Mouse (Mus musculus) lung, embryonic 14.5 days (tissue): ENCODE data around the gene Park7. TPM values are rescaled to one million over a fixed set of nuclear protein-coding genes. Genes with fewer than 3 reads are reported as not detected.
"Not testable (repeated sequence)": the region's sequence is repeated elsewhere in the genome, so short reads cannot be mapped to it uniquely, and the experiment has no call there.

Experiments
- ATAC-seq: fragments of 200-750 bp; cut with Nextera tagmentation; 2 replicates; pipeline ENCODE4 v1.8.0; 2017; ENCODE audit warnings: mild to moderate bottlenecking, moderate TSS enrichment, moderate library complexity; ENCODE audit not compliant: insufficient read depth
- DNase-seq: peaks from one replicate; pipeline ENCODE4 v3.0.0-alpha.2; 2015
- H3K27ac ChIP-seq: fragments of 300-500 bp; sonication (generic); 2 replicates; pipeline ENCODE4 v1.5.1; 2014; ENCODE audit warnings: low read depth, mild to moderate bottlenecking, moderate library complexity
- H3K27me3 ChIP-seq: fragments of 300-500 bp; sonication (generic); 2 replicates; pipeline ENCODE4 v1.6.1; 2014; ENCODE audit warnings: low read length, control low read depth; ENCODE audit not compliant: insufficient read depth
- H3K36me3 ChIP-seq: fragments of 300-500 bp; sonication (generic); 2 replicates; pipeline ENCODE4 v1.6.1; 2014; ENCODE audit warnings: control low read depth; ENCODE audit not compliant: insufficient read depth
- H3K4me1 ChIP-seq: fragments of 300-500 bp; sonication (generic); 2 replicates; pipeline ENCODE4 v1.6.1; 2014; ENCODE audit warnings: antibody characterized with exemption, control low read depth; ENCODE audit not compliant: insufficient read depth
- H3K4me2 ChIP-seq: fragments of 300-500 bp; sonication (generic); 2 replicates; pipeline ENCODE4 v1.6.1; 2014; ENCODE audit warnings: mild to moderate bottlenecking
- H3K4me3 ChIP-seq: fragments of 300-500 bp; sonication (generic); 2 replicates; pipeline ENCODE4 v1.5.1; 2014; ENCODE audit warnings: low read depth, low read length
- H3K9ac ChIP-seq: fragments of 300-500 bp; sonication (generic); 2 replicates; pipeline ENCODE4 v1.6.1; 2014
- H3K9me3 ChIP-seq: fragments of 300-500 bp; sonication (generic); 2 replicates; pipeline ENCODE4 v1.6.1; 2016; ENCODE audit warnings: low read depth, low read length, control low read depth
- CTCF ChIP-seq: IDR thresholded peaks from 2 replicates; pipeline ENCODE4 v1.5.1; 2016; ENCODE audit warnings: antibody characterized with exemption, low read depth
- WGBS: fragments of 180-500 bp; shearing (Covaris S2); extraction: QIAGEN DNeasy Blood & Tissue Kit; methylation state at CpG from one replicate; pipeline ENCODE4 v1.1.7; 2014; 5-methylcytosine and 5-hydroxymethylcytosine counted together
- polyA plus RNA-seq: library from polyadenylated mRNA; unstranded; fragments of >200 nt; fragmentation: Nextera tagmentation; extraction: Ambion mirVana; gene quantifications from 2 replicates; pipeline ENCODE4 v1.2.1, GENCODE M21; 2014

Gene Park7
- polyA plus RNA-seq, 1 experiment from 2014 or later = 500 TPM

- H3K4me3 ChIP-seq = peak overlapping the region; percentile 90
- peaks cover 18% of the 10 kb centered on the region for H3K36me3 ChIP-seq
- peak overlapping the region; percentile 26; the same call in 1 of the 2 replicates for H3K9ac ChIP-seq
- no peaks in the 10 kb centered on the region for H3K9me3 ChIP-seq
- WGBS = 82% methylated on average over 19 of the region's 19 CpGs
- H3K27ac ChIP-seq = peak overlapping the region; percentile 65
- no peak for DNase-seq
- peak overlapping the region; percentile 66 for H3K4me2 ChIP-seq
- peak; percentile 27; the same call in 1 of the 2 replicates for ATAC-seq
- 0 out of 2 replicates have a peak, but pooled peaks cover 6% of the 10 kb centered on the region for H3K4me1 ChIP-seq
- TF ChIP-seq CTCF = no peak; the same call in 1 of the 2 replicates
- no peaks in the 10 kb centered on the region for H3K27me3 ChIP-seq
Measured at GRCm38 (mm10) chr4:150910164-150910951, 3.9 kb downstream of the Park7 start.

DNA sequence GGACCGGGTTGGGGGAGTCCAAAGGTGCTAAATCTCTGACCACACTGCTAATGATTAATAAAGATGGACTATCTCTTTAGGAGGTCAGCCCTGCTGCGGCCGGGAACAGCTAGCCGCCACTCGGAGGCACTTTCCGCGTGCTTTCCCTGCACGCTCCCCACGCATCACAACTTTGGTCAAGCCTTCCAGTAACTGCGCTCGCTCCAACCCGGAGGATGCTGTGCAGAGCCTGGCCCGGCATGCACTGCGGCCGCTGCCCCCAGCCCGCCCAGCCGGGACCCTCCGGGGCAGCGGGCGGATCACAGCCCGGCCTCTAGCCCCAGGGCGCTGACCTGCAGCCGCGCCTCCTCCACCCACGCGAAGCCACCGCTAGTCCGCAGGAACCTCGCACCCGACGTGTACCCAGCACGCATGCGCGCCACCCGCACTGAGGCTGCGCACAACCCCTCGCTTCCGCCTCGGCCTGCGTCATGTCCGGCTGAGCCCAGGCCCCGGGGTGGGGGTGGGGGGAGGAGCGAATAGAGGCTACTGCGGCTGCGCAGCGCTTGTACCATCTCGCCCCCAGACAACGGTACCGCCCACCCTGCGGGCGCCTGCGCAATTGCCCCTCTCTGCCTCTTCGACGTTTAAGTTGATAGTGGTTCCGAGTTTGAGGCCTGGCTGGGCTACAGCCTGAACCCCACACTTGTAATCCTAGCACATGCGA, 4.6 kb downstream of the Park7 start:
- WGBS = under 1% methylated on average over 56 of the region's 56 CpGs
- peaks cover 24% of the 10 kb centered on the region for H3K36me3 ChIP-seq
- 0 out of 2 replicates have a peak, but pooled peaks cover 6% of the 10 kb centered on the region for H3K4me1 ChIP-seq
- H3K9ac ChIP-seq = peak overlapping the region; percentile 87
- H3K27ac ChIP-seq = peak overlapping the region; percentile 83
- peak overlapping the region; percentile 66 for H3K4me2 ChIP-seq
- no peaks in the 10 kb centered on the region for H3K27me3 ChIP-seq
- H3K4me3 ChIP-seq = peak overlapping the region; percentile 90
- DNase-seq (peak; percentile 99), ATAC-seq (peak; percentile 89)
- no peaks in the 10 kb centered on the region for H3K9me3 ChIP-seq
- TF ChIP-seq CTCF = no peak; the same call in 1 of the 2 replicates

DNA sequence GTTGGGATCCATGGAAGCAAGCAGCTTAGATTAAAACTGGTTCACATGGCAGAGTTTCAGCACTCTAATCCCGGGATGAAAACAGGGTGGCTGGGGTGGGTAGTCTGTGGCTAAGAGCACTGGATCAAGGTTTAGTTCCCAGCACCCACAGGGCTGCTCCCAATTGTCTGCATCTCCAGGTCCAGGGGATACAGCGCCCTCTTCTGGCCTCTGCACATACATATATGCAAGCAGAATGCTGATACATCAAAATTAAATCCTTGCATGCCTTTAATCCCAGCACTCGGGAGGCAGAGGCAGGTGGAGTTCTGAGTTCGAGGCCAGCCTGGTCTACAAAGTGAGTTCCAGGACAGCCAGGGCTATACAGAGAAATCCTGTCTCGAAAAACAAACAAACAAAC, 5.7 kb downstream of the Park7 start:
- not testable (repeated sequence) for H3K27me3 ChIP-seq, H3K9me3 ChIP-seq, DNase-seq, H3K27ac ChIP-seq, ATAC-seq, H3K4me1 ChIP-seq
- peak overlapping the region; percentile 66 for H3K4me2 ChIP-seq
- peaks cover 32% of the 10 kb centered on the region for H3K36me3 ChIP-seq
- TF ChIP-seq CTCF = peak; percentile 42; the same call in 1 of the 2 replicates
- peak overlapping the region; percentile 90; the same call in 1 of the 2 replicates for H3K4me3 ChIP-seq
- peak overlapping the region; percentile 87; the same call in 1 of the 2 replicates for H3K9ac ChIP-seq
- WGBS = 74% methylated on average over 5 of the region's 5 CpGs

- Histone ChIP-seq H3K27ac (no peak overlapping the region), H3K9ac (no peak overlapping the region), H3K27me3 (no peaks in the 10 kb centered on the region), H3K4me1 (no peaks in the 10 kb centered on the region), H3K36me3 (peaks cover 47% of the 10 kb centered on the region), H3K4me3 (no peak overlapping the region), H3K4me2 (no peak overlapping the region), H3K9me3 (no peaks in the 10 kb centered on the region)
- 89% methylated on average over 8 of the region's 8 CpGs for WGBS
- ATAC-seq (no peak), DNase-seq (no peak)
- TF ChIP-seq CTCF = no peak
Measured at GRCm38 (mm10) chr4:150907099-150907498, 7.1 kb downstream of the Park7 start.

GRCm38 (mm10) chr4:150903091-150903742, 11.0 kb downstream of the Park7 start:
- no peak overlapping the region for H3K27ac ChIP-seq
- no peak overlapping the region for H3K4me3 ChIP-seq
- H3K9ac ChIP-seq = no peak overlapping the region
- H3K4me1 ChIP-seq = no peaks in the 10 kb centered on the region
- no peak for DNase-seq
- no peak for ATAC-seq
- H3K27me3 ChIP-seq = no peaks in the 10 kb centered on the region
- no peak overlapping the region for H3K4me2 ChIP-seq
- 92% methylated on average over 14 of the region's 14 CpGs for WGBS
- H3K9me3 ChIP-seq = no peaks in the 10 kb centered on the region
- no peak for TF ChIP-seq CTCF
- peaks cover 83% of the 10 kb centered on the region for H3K36me3 ChIP-seq

DNA sequence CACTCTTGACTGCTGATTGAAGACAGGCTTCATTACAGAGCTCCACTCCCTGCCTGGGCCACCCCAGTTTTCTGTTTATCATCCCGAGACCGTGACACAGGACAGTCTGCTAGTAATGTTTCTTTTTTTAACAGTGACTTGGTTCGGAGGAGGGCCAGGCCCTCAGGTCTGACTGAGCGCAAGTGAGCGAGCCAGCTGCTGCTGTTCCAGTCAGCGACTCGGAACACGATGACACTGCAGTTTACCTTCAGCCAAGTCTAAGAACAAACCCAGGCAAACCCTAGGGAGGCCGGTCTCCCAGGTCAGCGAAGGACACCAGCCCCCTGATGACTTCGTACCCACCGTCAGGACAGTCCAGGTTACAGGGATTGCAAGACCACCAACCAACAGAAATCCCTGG, 12.2 kb downstream of the Park7 start:
- Histone ChIP-seq H3K9ac (no peak overlapping the region), H3K4me2 (no peak overlapping the region), H3K27ac (no peak overlapping the region), H3K9me3 (no peaks in the 10 kb centered on the region), H3K27me3 (no peaks in the 10 kb centered on the region), H3K4me1 (no peaks in the 10 kb centered on the region), H3K36me3 (peaks cover 87% of the 10 kb centered on the region), H3K4me3 (no peak overlapping the region)
- WGBS = 87% methylated on average over 12 of the region's 12 CpGs
- no peak for DNase-seq
- no peak for TF ChIP-seq CTCF
- no peak for ATAC-seq

DNA sequence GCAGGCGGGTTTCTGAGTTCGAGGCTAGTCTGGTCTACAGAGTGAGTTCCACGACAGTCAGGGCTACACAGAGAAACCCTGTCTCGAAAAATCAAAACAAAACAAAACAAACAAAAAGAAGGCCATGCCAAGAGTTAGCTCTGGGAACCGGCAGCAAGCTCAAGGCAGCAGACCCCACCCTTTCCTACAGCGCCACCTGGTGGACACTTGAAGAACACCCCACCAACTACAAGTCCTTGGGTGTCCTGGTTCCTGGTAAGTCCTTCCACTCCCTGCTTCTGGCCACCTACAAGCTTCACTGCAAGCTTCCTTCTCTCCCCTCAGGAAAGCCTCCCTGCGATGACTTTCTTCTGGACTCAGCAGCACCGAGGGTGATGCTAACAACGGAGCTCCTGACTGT, 12.6 kb downstream of the Park7 start:
- no peak for ATAC-seq
- H3K9ac ChIP-seq = no peak overlapping the region
- H3K36me3 ChIP-seq = peaks cover 87% of the 10 kb centered on the region
- no peaks in the 10 kb centered on the region for H3K27me3 ChIP-seq
- H3K4me2 ChIP-seq = no peak overlapping the region
- no peaks in the 10 kb centered on the region for H3K9me3 ChIP-seq
- 51% methylated on average over 9 of the region's 9 CpGs for WGBS
- no peaks in the 10 kb centered on the region for H3K4me1 ChIP-seq
- TF ChIP-seq CTCF = peak; percentile 92
- H3K27ac ChIP-seq = no peak overlapping the region
- H3K4me3 ChIP-seq = no peak overlapping the region
- DNase-seq = peak; percentile 79
